Mouse (Mus musculus) heart, adult 2 months (tissue): ENCODE results near the gene Gsc2.

Experiments
- CTCF ChIP-seq: fragments of 200-600 bp; IDR thresholded peaks from 2 replicates; pipeline ENCODE4 v1.8.1; 2022; ENCODE audit warnings: antibody characterized with exemption, mild to moderate bottlenecking, moderate library complexity
- EP300 ChIP-seq: fragments of 200-500 bp; IDR thresholded peaks from 2 replicates; pipeline ENCODE4 v1.6.1; 2011; ENCODE audit warnings: low read depth, low read length, control low read depth; ENCODE audit not compliant: insufficient read depth
- POLR2A ChIP-seq: fragments of 200-500 bp; IDR thresholded peaks from 2 replicates; pipeline ENCODE4 v1.6.1; 2011; ENCODE audit warnings: mild to moderate bottlenecking, low read depth, low read length, control low read depth; ENCODE audit not compliant: insufficient read depth

- TF ChIP-seq CTCF, result no peak
- TF ChIP-seq EP300, result no peak
- no peak for TF ChIP-seq POLR2A
These were observed 30.4 kb upstream of the Gsc2 start for GRCm38 (mm10) chr16:17945081-17945831.
